Mouse (Mus musculus): ENCODE data around the gene Ltbp3. TPM values are rescaled to one million over a fixed set of nuclear protein-coding genes. Genes with fewer than 3 reads are reported as not detected.

Gene Ltbp3
- polyA plus RNA-seq, 1 experiment = not detected

DNA sequence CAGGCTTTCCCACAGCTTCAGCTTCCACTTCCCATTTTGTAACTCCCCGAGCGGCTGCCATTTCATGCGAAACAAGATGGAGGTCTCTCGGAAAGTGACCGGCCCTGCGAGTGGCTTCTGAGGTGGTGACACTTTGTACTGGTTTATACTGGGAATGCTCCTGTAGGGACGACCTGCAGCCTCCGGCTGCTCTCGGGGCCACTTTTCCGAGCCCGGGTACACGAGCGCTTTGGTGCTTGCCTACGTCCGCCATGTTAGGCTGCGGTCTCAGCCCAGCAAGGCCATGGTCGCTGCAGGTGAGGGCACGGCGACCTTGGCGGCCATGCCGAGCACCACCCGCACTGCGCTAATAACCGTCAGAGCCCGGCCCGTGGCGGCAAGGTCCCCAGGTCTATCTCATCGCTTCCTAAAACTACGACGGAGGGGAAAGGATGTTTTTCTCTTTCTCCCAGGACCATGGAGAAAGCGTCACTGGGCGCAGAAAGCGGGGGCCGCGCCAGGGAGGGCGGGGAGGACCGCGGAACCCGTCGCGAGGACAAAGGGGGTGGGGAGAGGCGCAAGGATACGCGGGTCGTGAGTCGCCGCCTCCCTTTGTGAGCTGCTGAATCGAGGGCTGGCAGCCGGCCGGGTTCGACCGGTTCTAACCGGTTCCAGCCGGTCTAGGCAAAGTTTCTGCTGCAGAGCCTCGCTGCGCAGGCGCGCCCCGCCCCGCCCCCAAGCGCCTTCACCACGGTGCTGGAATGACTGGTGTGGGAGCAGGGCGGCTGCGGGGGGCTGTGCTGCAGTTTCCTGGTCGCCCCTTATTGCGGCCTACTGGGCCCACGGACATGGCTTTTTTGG, 62.6 kb downstream of the Ltbp3 start:
- H3K4me1 ChIP-seq (ENCODE audit: control insufficient read depth, insufficient read depth, low read length) = peaks cover 41% of the 10 kb centered on the region
- peak overlapping the region; percentile 78 for H3K4me3 ChIP-seq (ENCODE audit: insufficient read depth, low read depth, low read length)
- peak overlapping the region; percentile 100 for H3K27ac ChIP-seq (ENCODE audit: insufficient read depth, low read depth, low read length)
- TF ChIP-seq POLR2A (IDR thresholded peaks at IDR 0.05; ENCODE audit: insufficient read depth, low read depth, low read length) = peak; percentile 79
- TF ChIP-seq CTCF (IDR thresholded peaks at IDR 0.05; ENCODE audit: insufficient read depth, low read depth, low read length) = no peak
- under 1% methylated on average over 67 of the region's 67 CpGs for WGBS

- peak overlapping the region; percentile 100 for H3K27ac ChIP-seq (ENCODE audit: insufficient read depth, low read depth, low read length)
- H3K4me3 ChIP-seq (ENCODE audit: insufficient read depth, low read depth, low read length) = peak overlapping the region; percentile 32
- no peak for TF ChIP-seq CTCF (IDR thresholded peaks at IDR 0.05; ENCODE audit: insufficient read depth, low read depth, low read length)
- TF ChIP-seq POLR2A (IDR thresholded peaks at IDR 0.05; ENCODE audit: insufficient read depth, low read depth, low read length) = no peak
- under 1% methylated on average over 16 of the region's 16 CpGs for WGBS
- peaks cover 47% of the 10 kb centered on the region for H3K4me1 ChIP-seq (ENCODE audit: control insufficient read depth, insufficient read depth, low read length)
Observed at GRCm38 (mm10) chr19:5803881-5804279, 63.2 kb downstream of the Ltbp3 start.

DNA sequence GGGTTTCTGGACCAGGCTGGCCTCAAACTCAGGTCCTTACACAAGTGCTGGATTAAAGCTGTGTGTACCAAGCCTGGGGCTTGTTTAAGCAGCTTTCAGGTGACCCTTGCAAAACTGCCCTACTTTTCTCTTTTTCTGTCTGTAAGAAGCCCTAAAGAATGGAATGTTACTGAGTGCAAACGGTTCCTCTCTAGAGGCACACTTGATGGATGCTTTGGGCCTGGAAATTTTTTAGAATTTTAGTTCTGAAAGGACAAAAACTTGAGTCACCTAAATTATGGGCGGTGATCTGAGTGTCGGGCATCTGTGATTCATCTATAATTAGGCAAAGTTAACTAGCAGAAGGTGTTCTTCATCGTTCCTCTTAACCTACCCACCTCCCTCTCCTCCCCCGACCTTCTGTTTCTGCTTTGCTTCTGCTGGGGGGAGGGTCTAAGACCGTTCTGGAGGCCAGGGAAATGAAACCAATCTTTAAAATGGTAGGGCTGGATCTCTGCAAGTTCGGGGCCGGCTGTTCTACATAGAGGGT, 63.7 kb downstream of the Ltbp3 start:
- peaks cover 53% of the 10 kb centered on the region for H3K4me1 ChIP-seq (ENCODE audit: control insufficient read depth, insufficient read depth, low read length)
- H3K27ac ChIP-seq (ENCODE audit: insufficient read depth, low read depth, low read length) = peak overlapping the region; percentile 100
- H3K4me3 ChIP-seq (ENCODE audit: insufficient read depth, low read depth, low read length) = no peak overlapping the region
- WGBS = 24% methylated on average over 8 of the region's 8 CpGs
- no peak for TF ChIP-seq CTCF (IDR thresholded peaks at IDR 0.05; ENCODE audit: insufficient read depth, low read depth, low read length)
- TF ChIP-seq POLR2A (IDR thresholded peaks at IDR 0.05; ENCODE audit: insufficient read depth, low read depth, low read length) = no peak

DNA sequence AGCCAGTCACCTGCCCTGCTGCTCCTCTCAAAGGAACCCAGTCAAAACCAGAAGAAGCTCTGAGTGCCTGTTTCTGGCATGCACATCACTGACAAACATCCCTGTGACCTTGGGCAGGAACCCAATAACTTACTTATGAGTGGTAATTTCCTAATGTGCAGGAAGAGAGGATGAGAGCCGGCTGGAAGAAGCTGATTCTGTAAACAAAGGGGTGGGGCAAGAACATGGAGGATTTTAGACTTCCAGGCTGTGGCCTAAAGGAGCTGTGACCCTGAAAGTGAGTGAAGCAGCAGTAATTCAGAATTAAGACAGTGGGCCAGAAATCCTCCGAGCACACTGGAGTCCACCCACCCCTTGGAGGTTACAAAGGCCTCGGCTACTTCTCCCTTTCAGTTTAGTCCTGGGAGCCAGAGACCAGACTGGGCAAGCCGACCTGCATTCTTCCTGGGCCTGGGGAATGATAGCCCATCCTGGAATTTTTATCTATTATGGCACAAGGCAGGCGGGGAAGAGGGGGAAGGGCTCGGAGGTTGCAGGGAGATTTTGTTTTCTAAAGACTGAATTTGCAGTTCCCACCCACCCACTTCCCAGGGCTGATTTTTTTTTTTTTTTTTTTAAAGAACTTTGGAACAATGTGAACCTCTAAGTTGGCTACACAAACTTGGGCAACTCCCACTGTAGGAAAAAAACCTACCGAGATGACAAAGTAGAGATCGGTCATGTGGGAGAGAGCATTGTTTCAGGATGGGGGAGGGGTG, 65.5 kb downstream of the Ltbp3 start:
- Histone ChIP-seq H3K27ac (ENCODE audit: insufficient read depth, low read depth, low read length) (peak overlapping the region; percentile 83), H3K4me3 (ENCODE audit: insufficient read depth, low read depth, low read length) (no peak overlapping the region), H3K4me1 (ENCODE audit: control insufficient read depth, insufficient read depth, low read length) (peaks cover 70% of the 10 kb centered on the region)
- WGBS = 3% methylated on average over 8 of the region's 8 CpGs
- TF ChIP-seq POLR2A (IDR thresholded peaks at IDR 0.05; ENCODE audit: insufficient read depth, low read depth, low read length) (no peak), CTCF (IDR thresholded peaks at IDR 0.05; ENCODE audit: insufficient read depth, low read depth, low read length) (no peak)

DNA sequence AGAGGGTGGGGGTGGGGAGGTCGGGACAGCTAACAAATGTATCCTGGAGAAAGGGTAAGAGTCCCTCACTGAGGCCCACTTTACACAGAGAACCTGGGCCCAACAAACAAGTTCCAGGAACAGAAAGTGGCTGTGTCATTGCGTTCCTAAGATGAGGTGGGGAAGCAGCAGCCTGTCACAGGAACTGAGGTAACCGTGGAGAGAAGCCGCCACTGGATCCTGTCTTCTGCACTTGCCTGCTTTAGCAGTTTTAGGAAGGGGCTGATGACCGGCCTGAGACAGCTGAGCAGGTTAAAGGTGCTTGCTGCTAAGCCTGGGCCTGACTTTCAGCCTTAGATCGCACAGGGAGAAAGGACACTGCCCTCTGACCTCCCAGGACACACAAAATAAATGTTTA, 66.1 kb downstream of the Ltbp3 start:
- peak overlapping the region; percentile 93 for H3K27ac ChIP-seq (ENCODE audit: insufficient read depth, low read depth, low read length)
- H3K4me1 ChIP-seq (ENCODE audit: control insufficient read depth, insufficient read depth, low read length) = peaks cover 76% of the 10 kb centered on the region
- 38% methylated on average over 6 of the region's 6 CpGs for WGBS
- TF ChIP-seq CTCF (IDR thresholded peaks at IDR 0.05; ENCODE audit: insufficient read depth, low read depth, low read length) (no peak), POLR2A (IDR thresholded peaks at IDR 0.05; ENCODE audit: insufficient read depth, low read depth, low read length) (no peak)
- H3K4me3 ChIP-seq (ENCODE audit: insufficient read depth, low read depth, low read length) = no peak overlapping the region

GRCm38 (mm10) chr19:5807740-5808139, 67.0 kb downstream of the Ltbp3 start:
- peaks cover 82% of the 10 kb centered on the region for H3K4me1 ChIP-seq (ENCODE audit: control insufficient read depth, insufficient read depth, low read length)

More at GRCm38 (mm10) chr19:5807740-5808139, 67.0 kb downstream of the Ltbp3 start:
- TF ChIP-seq POLR2A (IDR thresholded peaks at IDR 0.05; ENCODE audit: insufficient read depth, low read depth, low read length) (no peak), CTCF (IDR thresholded peaks at IDR 0.05; ENCODE audit: insufficient read depth, low read depth, low read length) (no peak)
- Histone ChIP-seq H3K4me3 (ENCODE audit: insufficient read depth, low read depth, low read length) (no peak overlapping the region), H3K27ac (ENCODE audit: insufficient read depth, low read depth, low read length) (no peak overlapping the region)
- WGBS = 55% methylated on average over 3 of the region's 3 CpGs

Other genes starting within 250 kb of the Ltbp3 start
- gene 1700020D05Rik, start 237.1 kb upstream of the Ltbp3 start, polyA plus RNA-seq (2012; ENCODE audit: insufficient read depth, insufficient read length, low replicate concordance, missing spikeins) = not detected in 2 replicates
- not detected in 2 replicates for gene Snx32, start 230.4 kb upstream of the Ltbp3 start, polyA plus RNA-seq (2012; ENCODE audit: insufficient read depth, insufficient read length, low replicate concordance, missing spikeins)
- gene Ovol1, start 180.3 kb upstream of the Ltbp3 start, polyA plus RNA-seq (2012; ENCODE audit: insufficient read depth, insufficient read length, low replicate concordance, missing spikeins) = not detected in 2 replicates
- gene Ap5b1, start 172.9 kb upstream of the Ltbp3 start, polyA plus RNA-seq (2012; ENCODE audit: insufficient read depth, insufficient read length, low replicate concordance, missing spikeins) = not detected in 2 replicates
- not detected in 2 replicates for gene Rnaseh2c, start 139.0 kb upstream of the Ltbp3 start, polyA plus RNA-seq (2012; ENCODE audit: insufficient read depth, insufficient read length, low replicate concordance, missing spikeins)
- not detected in 2 replicates for gene Kat5, start 130.7 kb upstream of the Ltbp3 start, polyA plus RNA-seq (2012; ENCODE audit: insufficient read depth, insufficient read length, low replicate concordance, missing spikeins)
- gene Rela, start 103.4 kb upstream of the Ltbp3 start, polyA plus RNA-seq (2012; ENCODE audit: insufficient read depth, insufficient read length, low replicate concordance, missing spikeins) = not detected in 2 replicates
- not detected in 2 replicates for gene Sipa1, start 77.2 kb upstream of the Ltbp3 start, polyA plus RNA-seq (2012; ENCODE audit: insufficient read depth, insufficient read length, low replicate concordance, missing spikeins)
- not detected in 2 replicates for gene Map3k11, start 52.2 kb upstream of the Ltbp3 start, polyA plus RNA-seq (2012; ENCODE audit: insufficient read depth, insufficient read length, low replicate concordance, missing spikeins)
- not detected in 2 replicates for gene Pcnx3, start 52.0 kb upstream of the Ltbp3 start, polyA plus RNA-seq (2012; ENCODE audit: insufficient read depth, insufficient read length, low replicate concordance, missing spikeins)
- gene Kcnk7, start 36.5 kb upstream of the Ltbp3 start, polyA plus RNA-seq (2012; ENCODE audit: insufficient read depth, insufficient read length, low replicate concordance, missing spikeins) = not detected in 2 replicates
- not detected in 2 replicates for gene Ehbp1l1, start 14.6 kb upstream of the Ltbp3 start, polyA plus RNA-seq (2012; ENCODE audit: insufficient read depth, insufficient read length, low replicate concordance, missing spikeins)
- gene Fam89b, start 11.3 kb upstream of the Ltbp3 start, polyA plus RNA-seq (2012; ENCODE audit: insufficient read depth, insufficient read length, low replicate concordance, missing spikeins) = not detected in 2 replicates
- not detected in 2 replicates for gene Scyl1, start 30.5 kb downstream of the Ltbp3 start, polyA plus RNA-seq (2012; ENCODE audit: insufficient read depth, insufficient read length, low replicate concordance, missing spikeins)
- not detected in 2 replicates for gene Frmd8, start 134.4 kb downstream of the Ltbp3 start, polyA plus RNA-seq (2012; ENCODE audit: insufficient read depth, insufficient read length, low replicate concordance, missing spikeins)
- gene Slc25a45, start 136.9 kb downstream of the Ltbp3 start, polyA plus RNA-seq (2012; ENCODE audit: insufficient read depth, insufficient read length, low replicate concordance, missing spikeins) = not detected in 2 replicates
- not detected in 2 replicates for gene Tigd3, start 153.2 kb downstream of the Ltbp3 start, polyA plus RNA-seq (2012; ENCODE audit: insufficient read depth, insufficient read length, low replicate concordance, missing spikeins)
- not detected in 2 replicates for gene Dpf2, start 172.1 kb downstream of the Ltbp3 start, polyA plus RNA-seq (2012; ENCODE audit: insufficient read depth, insufficient read length, low replicate concordance, missing spikeins)
- not detected in 2 replicates for gene Cdc42ep2, start 183.9 kb downstream of the Ltbp3 start, polyA plus RNA-seq (2012; ENCODE audit: insufficient read depth, insufficient read length, low replicate concordance, missing spikeins)
- not detected in 2 replicates for gene Pola2, start 223.3 kb downstream of the Ltbp3 start, polyA plus RNA-seq (2012; ENCODE audit: insufficient read depth, insufficient read length, low replicate concordance, missing spikeins)
- gene Slc22a20, start 245.2 kb downstream of the Ltbp3 start, polyA plus RNA-seq (2012; ENCODE audit: insufficient read depth, insufficient read length, low replicate concordance, missing spikeins) = not detected in 2 replicates

All from olfactory bulb, adult 2 months (tissue).